Mouse (Mus musculus) macrophage (primary cell): ENCODE data around the gene Htr6. TPM values are rescaled to one million over a fixed set of nuclear protein-coding genes. Genes with fewer than 3 reads are reported as not detected.

Experiments
- H3K27ac ChIP-seq: fragments of 350-480 bp; formaldehyde crosslinking; 2 replicates; pipeline ENCODE4 v1.9.0; 2021
- H3K36me3 ChIP-seq: fragments of 350-480 bp; formaldehyde crosslinking; 2 replicates; pipeline ENCODE4 v1.9.0; 2021; ENCODE audit errors: inconsistent target
- H3K4me3 ChIP-seq: fragments of 350-480 bp; formaldehyde crosslinking; 2 replicates; pipeline ENCODE4 v1.9.0; 2021; ENCODE audit errors: inconsistent target
- H3K79me2 ChIP-seq: fragments of 350-480 bp; formaldehyde crosslinking; 2 replicates; pipeline ENCODE4 v1.9.0; 2021; ENCODE audit errors: inconsistent target
- WGBS: methylation state at CpG from one replicate; pipeline ENCODE4 v1.1.7; 2026; ENCODE audit warnings: inconsistent platforms; ENCODE audit not compliant: missing documents; 5-methylcytosine and 5-hydroxymethylcytosine counted together
- polyA plus RNA-seq: library from polyadenylated mRNA; stranded (reverse); fragments of 250-400 nt; gene quantifications from 3 replicates; pipeline ENCODE4 v1.2.4, GENCODE M21; 2018; ENCODE audit warnings: inconsistent platforms

Gene Htr6
- polyA plus RNA-seq, 1 experiment from 2014 or later: not detected

GRCm38 (mm10) chr4:139078726-139079125 lies 3.4 kb upstream of the Htr6 start:
- no peak overlapping the region for H3K4me3 ChIP-seq
- WGBS: 21% methylated on average over 4 of the region's 4 CpGs
- no peak overlapping the region for H3K27ac ChIP-seq
- H3K36me3 ChIP-seq: no peaks in the 10 kb centered on the region
- H3K79me2 ChIP-seq: no peaks in the 10 kb centered on the region

DNA sequence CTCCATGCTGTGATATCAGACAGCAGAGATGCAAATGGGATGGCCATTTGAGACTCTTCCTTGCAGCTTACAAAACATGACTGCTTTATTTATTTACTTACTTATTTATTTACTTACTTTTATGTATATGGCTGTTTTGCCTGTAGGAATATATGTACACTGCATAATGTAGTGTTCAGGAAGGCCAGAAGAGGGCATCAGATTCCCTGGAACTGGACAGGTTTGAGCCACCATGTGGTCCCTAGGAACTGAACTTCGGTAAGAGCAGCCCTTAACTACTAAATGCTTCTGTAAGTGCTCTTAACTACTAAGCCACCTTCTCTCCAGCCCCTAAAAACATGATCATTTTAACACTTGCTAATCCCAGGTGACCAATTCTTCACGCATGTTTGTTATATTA lies 2.9 kb upstream of the Htr6 start:
- 38% methylated on average over 2 of the region's 2 CpGs for WGBS
- no peak overlapping the region for H3K27ac ChIP-seq
- H3K4me3 ChIP-seq: no peak overlapping the region
- H3K36me3 ChIP-seq: no peaks in the 10 kb centered on the region
- H3K79me2 ChIP-seq: no peaks in the 10 kb centered on the region

DNA sequence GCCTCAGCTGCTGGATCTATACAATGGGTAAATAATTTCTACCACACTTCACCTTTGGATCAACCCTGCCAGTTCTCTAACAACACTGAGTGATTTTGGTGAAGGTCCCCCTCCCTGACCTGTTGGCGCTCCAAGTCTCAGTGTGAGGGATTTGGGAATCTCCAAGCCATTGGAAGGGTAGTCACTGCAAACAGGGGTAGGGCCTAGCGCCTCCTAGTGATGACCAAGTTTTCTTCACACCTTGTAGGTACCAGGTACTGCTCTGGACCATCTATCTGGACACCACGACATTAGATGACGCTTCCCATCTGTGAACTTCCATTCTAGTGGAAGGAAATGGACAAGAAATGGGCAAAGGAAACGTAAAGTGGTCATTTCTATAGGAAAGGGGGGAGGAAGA lies 545 bp upstream of the Htr6 start:
- H3K36me3 ChIP-seq: no peaks in the 10 kb centered on the region
- H3K4me3 ChIP-seq: no peak overlapping the region
- 28% methylated on average over 5 of the region's 5 CpGs for WGBS
- no peaks in the 10 kb centered on the region for H3K79me2 ChIP-seq
- H3K27ac ChIP-seq: no peak overlapping the region

DNA sequence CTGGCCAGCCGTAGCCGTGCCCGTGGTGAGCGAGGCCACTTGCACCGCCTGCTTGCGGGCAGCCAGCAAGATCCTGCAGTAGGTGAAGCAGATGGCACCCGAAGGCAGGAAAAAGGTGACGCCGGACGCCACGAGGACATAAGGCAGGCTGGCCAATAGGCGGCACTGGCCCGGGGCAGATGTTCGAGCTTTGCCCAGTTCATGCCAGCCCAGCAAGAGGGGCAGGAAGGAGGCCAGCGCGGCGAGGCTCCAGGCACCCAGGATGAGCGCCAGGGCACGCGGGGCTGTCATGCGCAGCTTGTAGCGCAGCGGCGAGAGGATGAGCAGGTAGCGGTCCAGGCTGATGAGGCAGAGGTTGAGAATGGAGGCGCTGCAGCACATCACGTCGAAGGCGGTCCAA lies 1.3 kb downstream of the Htr6 start:
- 27% methylated on average over 28 of the region's 29 CpGs for WGBS
- no peak overlapping the region for H3K4me3 ChIP-seq
- no peaks in the 10 kb centered on the region for H3K36me3 ChIP-seq
- H3K79me2 ChIP-seq: no peaks in the 10 kb centered on the region
- no peak overlapping the region for H3K27ac ChIP-seq

DNA sequence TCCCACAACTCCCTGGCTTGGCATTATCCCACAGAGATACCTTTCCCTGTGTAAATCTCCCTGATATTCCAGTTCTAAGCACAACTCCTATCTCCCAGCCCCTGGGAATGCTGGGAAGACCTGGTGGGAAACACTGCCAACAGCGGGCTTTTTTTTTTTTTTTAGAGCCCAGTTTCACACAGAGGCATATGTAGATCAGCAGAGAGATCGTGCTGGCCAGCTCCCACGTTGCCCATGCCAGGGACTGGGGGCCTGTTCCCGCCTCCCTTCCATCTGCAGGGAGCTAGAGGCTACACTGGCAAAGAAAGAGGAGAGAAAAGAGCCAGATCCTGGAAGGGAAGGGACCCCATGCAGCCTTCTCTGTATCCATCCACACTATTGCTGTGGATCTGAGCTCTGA lies 7.1 kb downstream of the Htr6 start:
- Histone ChIP-seq H3K79me2 (no peaks in the 10 kb centered on the region), H3K4me3 (no peak overlapping the region), H3K36me3 (no peaks in the 10 kb centered on the region), H3K27ac (no peak overlapping the region)
- 40% methylated on average over 4 of the region's 4 CpGs for WGBS

GRCm38 (mm10) chr4:139064831-139065230 lies 10.5 kb downstream of the Htr6 start:
- 96% methylated on average over 5 of the region's 5 CpGs for WGBS
- Histone ChIP-seq H3K27ac (no peak overlapping the region), H3K4me3 (no peak overlapping the region), H3K36me3 (no peaks in the 10 kb centered on the region), H3K79me2 (no peaks in the 10 kb centered on the region)

DNA sequence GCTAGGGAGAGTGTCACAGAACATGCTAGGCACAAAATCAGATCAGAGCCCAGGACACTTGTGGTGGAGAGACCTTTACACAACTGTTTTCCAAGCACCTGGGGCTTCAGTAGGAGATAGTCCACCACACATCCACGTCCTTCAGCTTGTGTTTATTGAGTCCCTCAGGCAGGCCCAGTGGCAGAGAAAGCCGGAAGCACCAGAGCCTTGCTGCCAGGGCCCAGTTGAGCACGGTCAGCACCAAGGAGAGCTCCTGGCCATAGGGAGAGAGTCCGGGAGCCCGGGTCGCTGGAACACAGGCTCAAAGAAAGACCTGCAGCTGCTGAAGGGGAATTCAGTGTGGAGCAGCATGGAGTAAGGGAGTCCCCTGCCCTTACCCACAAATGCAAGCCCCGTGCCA lies 15.8 kb downstream of the Htr6 start:
- WGBS: 32% methylated on average over 7 of the region's 7 CpGs
- H3K27ac ChIP-seq: no peak overlapping the region
- H3K36me3 ChIP-seq: no peaks in the 10 kb centered on the region
- no peaks in the 10 kb centered on the region for H3K79me2 ChIP-seq
- H3K4me3 ChIP-seq: no peak overlapping the region

- 99% methylated on average over 5 of the region's 5 CpGs for WGBS
- Histone ChIP-seq H3K27ac (no peak overlapping the region), H3K79me2 (no peaks in the 10 kb centered on the region), H3K4me3 (no peak overlapping the region), H3K36me3 (no peaks in the 10 kb centered on the region)
Observed at GRCm38 (mm10) chr4:139058029-139058428, 17.3 kb downstream of the Htr6 start.

DNA sequence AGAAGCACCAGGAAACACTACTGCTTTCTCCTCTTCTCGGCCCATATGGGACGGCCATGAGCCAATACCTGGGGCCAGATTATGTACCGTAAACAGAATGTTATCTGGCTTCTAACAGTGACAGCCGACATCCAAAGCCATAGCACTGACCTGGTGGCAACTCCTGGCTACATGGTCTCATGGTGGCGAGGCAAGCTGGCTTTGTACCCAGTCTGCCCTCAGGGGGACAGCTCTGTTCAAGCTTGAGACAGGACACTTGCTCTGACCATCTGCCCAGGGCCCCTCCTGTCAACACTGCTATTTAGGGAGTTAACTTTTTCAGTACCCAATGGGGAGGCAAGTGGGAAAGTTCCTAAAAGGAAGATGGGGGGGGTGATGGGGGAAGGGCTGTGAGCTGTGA lies 18.1 kb downstream of the Htr6 start:
- no peaks in the 10 kb centered on the region for H3K36me3 ChIP-seq
- no peak overlapping the region for H3K4me3 ChIP-seq
- H3K79me2 ChIP-seq: no peaks in the 10 kb centered on the region
- H3K27ac ChIP-seq: no peak overlapping the region
- 93% methylated on average over 5 of the region's 5 CpGs for whole genome bisulfite sequencing

GRCm38 (mm10) chr4:139055744-139056143 lies 19.6 kb downstream of the Htr6 start:
- no peak overlapping the region for H3K4me3 ChIP-seq
- 94% methylated on average over 3 of the region's 3 CpGs for WGBS
- H3K36me3 ChIP-seq: no peaks in the 10 kb centered on the region
- H3K27ac ChIP-seq: no peak overlapping the region
- H3K79me2 ChIP-seq: no peaks in the 10 kb centered on the region

DNA sequence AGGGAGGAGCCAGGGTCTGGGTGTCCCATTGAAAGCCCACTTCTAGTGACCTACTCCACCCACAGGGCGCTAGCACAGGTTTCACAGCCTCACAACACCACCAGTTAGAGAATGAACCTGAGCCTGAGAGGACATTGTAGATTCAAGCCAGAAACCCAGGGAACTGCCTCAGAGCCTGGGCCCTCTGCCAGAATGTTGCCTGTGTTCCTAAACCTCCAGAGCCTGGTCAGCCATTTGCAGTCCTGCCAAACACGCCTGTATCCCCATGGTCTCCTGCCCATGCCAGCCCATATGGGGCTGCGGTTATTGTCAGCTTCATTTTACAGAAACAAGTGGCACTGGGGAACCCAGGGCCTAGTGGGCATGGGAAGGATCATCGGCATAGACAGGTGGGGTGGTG lies 20.0 kb downstream of the Htr6 start:
- Histone ChIP-seq H3K4me3 (no peak overlapping the region), H3K79me2 (no peaks in the 10 kb centered on the region), H3K36me3 (no peaks in the 10 kb centered on the region), H3K27ac (no peak overlapping the region)
- 91% methylated on average over 4 of the region's 4 CpGs for WGBS

- Histone ChIP-seq H3K27ac (no peak overlapping the region), H3K79me2 (no peaks in the 10 kb centered on the region), H3K36me3 (no peaks in the 10 kb centered on the region), H3K4me3 (no peak overlapping the region)
- 93% methylated on average over 9 of the region's 9 CpGs for WGBS
Observed at GRCm38 (mm10) chr4:139054300-139054923, 21.0 kb downstream of the Htr6 start.

DNA sequence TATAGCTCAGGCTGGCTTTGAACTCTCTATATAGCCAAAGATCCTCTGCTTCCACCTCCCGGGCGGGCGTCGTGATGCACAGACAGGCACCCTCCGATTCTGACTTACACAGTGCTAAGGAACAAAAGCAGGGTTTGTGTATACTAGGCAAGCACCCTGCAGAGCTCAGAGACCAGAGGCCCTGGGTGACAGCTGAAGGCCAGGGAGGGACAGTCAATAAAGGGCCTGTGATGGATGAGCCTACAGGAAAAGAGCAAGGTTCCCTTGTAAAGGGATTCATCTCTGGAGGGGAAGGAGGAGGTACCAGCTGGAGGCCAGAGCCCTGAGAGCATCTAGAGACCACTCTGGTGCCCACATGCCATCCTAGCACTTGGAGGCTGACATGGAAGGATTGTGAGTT lies 22.0 kb downstream of the Htr6 start:
- H3K36me3 ChIP-seq: no peaks in the 10 kb centered on the region
- no peak overlapping the region for H3K27ac ChIP-seq
- H3K79me2 ChIP-seq: no peaks in the 10 kb centered on the region
- WGBS: 99% methylated on average over 5 of the region's 5 CpGs
- H3K4me3 ChIP-seq: no peak overlapping the region

DNA sequence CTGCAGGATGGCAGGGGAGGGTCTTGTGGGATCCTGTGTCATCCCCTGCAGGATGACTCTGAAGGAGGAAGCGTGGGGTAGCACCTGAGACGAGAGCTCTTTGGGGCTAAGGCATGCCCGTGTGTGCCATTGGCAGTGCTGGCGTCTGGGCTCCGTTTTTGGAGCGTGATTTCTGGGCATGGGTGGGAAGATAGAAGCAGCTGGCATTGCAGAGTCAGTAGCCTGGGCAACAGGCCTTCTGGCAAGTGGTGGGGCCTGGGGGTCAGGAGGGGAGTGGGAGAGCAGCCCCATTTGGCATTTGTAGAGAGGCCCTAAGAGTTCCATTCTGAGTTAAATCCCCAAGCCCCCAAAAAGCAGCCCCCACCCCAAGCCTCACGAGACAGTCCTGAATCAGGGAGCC lies 22.6 kb downstream of the Htr6 start:
- H3K27ac ChIP-seq: no peak overlapping the region
- no peaks in the 10 kb centered on the region for H3K79me2 ChIP-seq
- no peaks in the 10 kb centered on the region for H3K36me3 ChIP-seq
- no peak overlapping the region for H3K4me3 ChIP-seq
- 98% methylated on average over 6 of the region's 7 CpGs for WGBS

DNA sequence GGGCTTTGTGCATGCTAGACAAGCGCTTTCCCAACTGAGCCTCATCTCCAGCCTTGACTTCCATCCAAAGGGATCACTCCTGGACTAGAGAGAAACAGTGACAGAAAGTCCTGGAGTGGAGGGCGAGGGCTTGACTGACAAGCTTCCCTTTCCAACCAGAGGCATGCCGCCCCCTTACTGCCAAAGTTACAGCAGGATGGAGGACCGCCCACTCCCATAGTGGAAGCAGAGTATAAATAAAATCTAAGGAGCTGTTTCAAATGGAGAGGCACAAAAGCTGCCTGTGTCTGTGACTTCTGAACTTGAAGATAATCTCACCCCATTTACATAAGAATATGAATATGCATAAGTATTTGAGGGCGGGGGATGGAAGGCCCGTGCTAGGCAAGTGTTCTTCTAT lies 26.9 kb downstream of the Htr6 start:
- WGBS: 93% methylated on average over 6 of the region's 6 CpGs
- H3K36me3 ChIP-seq: no peaks in the 10 kb centered on the region
- H3K27ac ChIP-seq: no peak overlapping the region
- no peak overlapping the region for H3K4me3 ChIP-seq
- H3K79me2 ChIP-seq: no peaks in the 10 kb centered on the region

DNA sequence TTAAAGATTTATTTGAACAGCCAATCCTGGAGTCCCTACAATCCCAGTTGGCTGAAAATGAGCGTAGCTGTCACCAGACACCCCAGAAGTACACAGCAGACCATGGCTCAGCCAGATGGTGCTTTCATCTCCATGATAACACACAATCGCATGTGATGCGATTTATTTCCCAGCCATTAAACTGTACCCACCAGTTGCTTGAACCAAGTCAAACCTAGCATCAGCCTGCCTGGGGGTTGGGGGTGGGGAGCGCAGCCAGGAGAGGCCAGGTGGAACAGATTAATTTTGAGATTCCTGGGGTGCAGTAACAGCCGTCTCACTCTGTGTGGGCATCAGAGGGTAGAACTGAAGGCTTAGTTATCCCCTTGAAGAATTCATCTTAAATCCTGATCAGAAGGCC lies 29.0 kb downstream of the Htr6 start:
- no peaks in the 10 kb centered on the region for H3K79me2 ChIP-seq
- no peaks in the 10 kb centered on the region for H3K36me3 ChIP-seq
- H3K27ac ChIP-seq: no peak overlapping the region
- WGBS: 96% methylated on average over 5 of the region's 5 CpGs
- no peak overlapping the region for H3K4me3 ChIP-seq
